Mouse (Mus musculus) forebrain, embryonic 13.5 days (tissue): ENCODE measurements around the gene Dcaf15. TPM values are rescaled to one million over a fixed set of nuclear protein-coding genes. Genes with fewer than 3 reads are reported as not detected.
A peak's percentile ranks its signal among the peaks of the same experiment; 100 is the strongest.

Source experiments
- ATAC-seq: fragments of 200-750 bp; cut with Nextera tagmentation; 2 replicates; pipeline ENCODE4 v1.8.0; 2017
- H3K27ac ChIP-seq: fragments of 300-500 bp; sonication (generic); 2 replicates; pipeline ENCODE4 v1.5.1; 2015; ENCODE audit warnings: inconsistent platforms, mild to moderate bottlenecking, moderate library complexity
- H3K27me3 ChIP-seq: fragments of 300-500 bp; sonication (generic); 2 replicates; pipeline ENCODE4 v1.6.1; 2015; ENCODE audit warnings: mild to moderate bottlenecking, inconsistent platforms
- H3K36me3 ChIP-seq: fragments of 300-500 bp; sonication (generic); 2 replicates; pipeline ENCODE4 v1.6.1; 2015; ENCODE audit warnings: mild to moderate bottlenecking, inconsistent platforms; ENCODE audit not compliant: poor library complexity, severe bottlenecking
- H3K4me1 ChIP-seq: fragments of 300-500 bp; sonication (generic); 2 replicates; pipeline ENCODE4 v1.6.1; 2015; ENCODE audit warnings: inconsistent platforms
- H3K4me2 ChIP-seq: fragments of 300-500 bp; sonication (generic); 2 replicates; pipeline ENCODE4 v1.6.1; 2015; ENCODE audit warnings: inconsistent platforms, mild to moderate bottlenecking, moderate library complexity
- H3K4me3 ChIP-seq: fragments of 300-500 bp; sonication (generic); 2 replicates; pipeline ENCODE4 v1.5.1; 2015; ENCODE audit warnings: mild to moderate bottlenecking, inconsistent platforms
- H3K9ac ChIP-seq: fragments of 300-500 bp; sonication (generic); 2 replicates; pipeline ENCODE4 v1.6.1; 2015; ENCODE audit warnings: mild to moderate bottlenecking, inconsistent platforms
- H3K9me3 ChIP-seq: fragments of 300-500 bp; sonication (generic); replicated peaks from 2 replicates; pipeline ENCODE4 v1.6.1; 2016; ENCODE audit warnings: inconsistent platforms
- WGBS: fragments of 180-500 bp; shearing (Covaris S2); methylation state at CpG from one replicate; pipeline ENCODE4 v1.1.7; 2015; 5-methylcytosine and 5-hydroxymethylcytosine counted together
- polyA plus RNA-seq: library from polyadenylated mRNA; unstranded; fragments of >200 nt; fragmentation: Nextera tagmentation; extraction: Ambion mirVana; gene quantifications from 2 replicates; pipeline ENCODE4 v1.2.1, GENCODE M21; 2015

Gene Dcaf15
- polyA plus RNA-seq, 1 experiment from 2014 or later: 17.0 TPM

DNA sequence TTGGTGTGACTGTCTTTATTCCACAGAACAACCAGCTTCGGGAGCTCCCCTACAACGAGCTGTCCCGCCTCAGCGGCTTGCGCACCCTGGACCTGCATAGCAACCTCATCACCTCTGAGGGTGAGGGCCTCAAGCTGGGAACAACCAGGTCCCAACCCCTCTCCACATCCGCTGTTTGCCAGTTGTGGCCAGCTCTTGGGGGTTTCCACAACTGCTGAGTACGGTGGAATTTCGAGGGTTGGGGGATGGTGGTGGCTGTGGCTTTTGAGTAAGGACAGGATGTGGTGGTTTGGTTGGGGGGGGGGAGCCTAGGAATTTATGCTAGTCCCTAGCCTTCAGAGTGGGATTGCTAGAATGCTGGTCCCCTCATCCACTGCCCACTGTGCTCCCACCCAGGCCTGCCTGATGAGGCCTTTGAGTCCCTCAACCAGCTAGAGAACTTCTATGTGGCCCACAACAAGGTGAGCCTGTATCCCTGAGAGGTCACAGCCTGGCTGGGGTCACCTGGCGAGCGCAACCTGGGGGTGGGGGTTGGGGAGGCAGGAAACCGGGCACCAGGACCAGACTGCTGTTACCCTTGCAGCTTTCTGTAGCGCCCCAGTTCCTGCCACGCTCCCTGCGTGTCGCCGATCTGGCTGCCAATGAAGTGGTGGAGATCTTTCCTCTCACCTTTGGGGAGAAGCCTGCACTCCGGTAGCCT is 22.8 kb upstream of the Dcaf15 start:
- Histone ChIP-seq H3K4me3 (no peak overlapping the region), H3K36me3 (peaks cover 10% of the 10 kb centered on the region), H3K27ac (no peak overlapping the region), H3K9ac (no peak overlapping the region), H3K4me1 (peaks cover 5% of the 10 kb centered on the region; the same call in 1 of the 2 replicates), H3K9me3 (no peaks in the 10 kb centered on the region), H3K4me2 (no peak overlapping the region), H3K27me3 (no peaks in the 10 kb centered on the region)
- ATAC-seq: no peak
- 71% methylated on average over 17 of the region's 17 CpGs for WGBS

DNA sequence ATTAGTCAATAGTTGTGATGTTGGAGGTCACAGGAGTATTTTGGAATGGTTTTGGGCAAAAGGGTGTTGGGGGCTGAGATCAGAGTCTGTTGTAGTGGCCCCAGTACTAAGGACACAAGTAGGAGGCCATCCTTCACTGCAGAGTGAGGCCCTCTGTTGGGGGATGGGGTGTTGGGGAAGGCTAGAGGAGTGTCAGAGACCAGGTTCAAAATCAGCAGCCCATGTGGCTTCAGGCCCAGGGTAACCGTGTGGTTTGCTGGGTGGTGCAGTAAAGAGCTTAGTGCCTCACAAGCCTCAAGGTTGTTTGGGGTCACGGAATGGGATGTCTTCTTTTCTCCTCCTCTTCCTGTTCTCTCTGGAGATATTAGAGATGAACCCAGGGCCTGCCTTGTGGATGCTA is 22.2 kb upstream of the Dcaf15 start:
- H3K27ac ChIP-seq: no peak overlapping the region
- no peak overlapping the region for H3K4me3 ChIP-seq
- ATAC-seq: no peak
- WGBS: 67% methylated on average over 2 of the region's 2 CpGs
- peaks cover 5% of the 10 kb centered on the region; the same call in 1 of the 2 replicates for H3K4me1 ChIP-seq
- H3K4me2 ChIP-seq: no peak overlapping the region
- H3K27me3 ChIP-seq: no peaks in the 10 kb centered on the region
- peaks cover 4% of the 10 kb centered on the region for H3K36me3 ChIP-seq
- H3K9me3 ChIP-seq: no peaks in the 10 kb centered on the region
- no peak overlapping the region for H3K9ac ChIP-seq

DNA sequence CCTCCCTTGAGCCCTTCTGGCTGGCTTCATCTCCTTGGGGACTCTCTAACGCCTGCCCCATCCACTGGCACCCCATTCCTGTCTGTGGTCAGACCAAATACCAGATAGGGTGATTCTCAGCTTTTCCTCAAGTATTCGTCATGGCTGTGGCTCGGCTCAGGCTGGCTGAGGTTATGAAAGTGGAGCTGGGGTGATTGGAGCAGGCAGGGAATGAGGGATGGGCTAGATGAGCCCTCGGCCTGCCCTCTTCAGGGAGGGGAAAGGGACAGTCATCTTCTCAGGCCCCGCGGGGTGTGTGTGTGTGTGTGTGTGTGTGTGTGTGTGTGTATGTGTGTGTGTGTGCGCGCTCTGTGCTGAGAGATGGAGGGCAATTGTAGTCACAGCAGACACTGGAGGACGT is 21.1 kb upstream of the Dcaf15 start, which contains the start of gene Podnl1:
Gene Podnl1 (plus strand): TSS at position 334 of the 400 bp plus-strand sequence.
- no peak for ATAC-seq
- H3K9ac ChIP-seq: no peak within 1 kb of the TSS

DNA sequence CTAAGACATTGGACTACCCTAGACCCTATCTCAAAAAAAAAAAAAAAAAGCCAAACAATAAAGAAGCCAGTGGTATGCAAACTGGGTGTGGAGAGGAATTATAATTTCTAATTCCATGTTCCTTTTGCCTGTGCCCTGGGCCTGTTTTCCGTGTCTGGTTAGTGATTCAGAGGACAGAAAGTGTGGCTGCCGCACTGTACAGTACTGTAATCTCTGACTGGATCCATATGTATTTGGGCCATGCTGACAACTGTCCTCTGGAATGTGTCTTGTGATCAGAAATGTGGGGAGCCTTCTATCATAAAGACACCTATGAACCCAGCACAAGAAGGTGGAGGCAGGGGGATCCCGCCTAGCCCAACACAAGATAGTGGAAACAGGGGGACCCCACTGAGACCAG is 17.6 kb upstream of the Dcaf15 start:
- Histone ChIP-seq H3K4me2 (no peak overlapping the region), H3K27ac (no peak overlapping the region), H3K36me3 (no peaks in the 10 kb centered on the region), H3K4me3 (no peak overlapping the region), H3K27me3 (no peaks in the 10 kb centered on the region), H3K9me3 (0 out of 2 replicates have a peak, but pooled peaks cover 6% of the 10 kb centered on the region), H3K9ac (no peak overlapping the region), H3K4me1 (no peaks in the 10 kb centered on the region)
- WGBS: 91% methylated on average over 3 of the region's 3 CpGs
- no peak for ATAC-seq

More for the DNA sequence above, 21.1 kb upstream of the Dcaf15 start, which contains the start of gene Podnl1:
- no peaks in the 10 kb centered on the region for H3K36me3 ChIP-seq
- no peak within 1 kb of the TSS for H3K4me3 ChIP-seq
- no peak within 1 kb of the TSS for H3K27ac ChIP-seq
- H3K9me3 ChIP-seq: no peaks in the 10 kb centered on the region
- no peaks in the 10 kb centered on the region for H3K27me3 ChIP-seq
- H3K4me1 ChIP-seq: peaks cover 3% of the 10 kb centered on the region; the same call in 1 of the 2 replicates
- no peak within 1 kb of the TSS for H3K4me2 ChIP-seq
- 63% methylated on average over 9 of the region's 9 CpGs for WGBS

DNA sequence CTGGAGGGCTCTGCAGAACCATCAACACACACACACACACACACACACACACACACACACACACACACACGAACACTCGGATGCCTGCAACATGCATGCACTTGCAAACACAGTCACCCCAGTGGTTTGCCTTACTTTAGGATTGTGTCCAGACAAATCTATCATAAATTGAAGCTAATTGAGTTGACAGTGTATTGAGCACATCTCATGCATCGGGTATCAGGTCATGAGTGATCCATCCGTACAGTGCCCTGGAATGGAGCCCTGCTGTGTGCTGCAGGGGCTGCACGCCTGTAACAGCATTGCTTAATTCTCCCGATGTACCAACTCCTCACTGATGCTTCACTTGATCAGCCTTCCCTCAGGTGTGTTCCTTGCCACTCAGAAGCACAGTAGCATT is 11.1 kb upstream of the Dcaf15 start:
- Histone ChIP-seq H3K4me3 (no peak overlapping the region), H3K36me3 (no peaks in the 10 kb centered on the region), H3K27ac (no peak overlapping the region), H3K4me1 (no peaks in the 10 kb centered on the region), H3K9ac (no peak overlapping the region), H3K9me3 (0 out of 2 replicates have a peak, but pooled peaks cover 6% of the 10 kb centered on the region), H3K4me2 (no peak overlapping the region), H3K27me3 (no peaks in the 10 kb centered on the region)
- WGBS: 89% methylated on average over 6 of the region's 6 CpGs
- no peak for ATAC-seq

DNA sequence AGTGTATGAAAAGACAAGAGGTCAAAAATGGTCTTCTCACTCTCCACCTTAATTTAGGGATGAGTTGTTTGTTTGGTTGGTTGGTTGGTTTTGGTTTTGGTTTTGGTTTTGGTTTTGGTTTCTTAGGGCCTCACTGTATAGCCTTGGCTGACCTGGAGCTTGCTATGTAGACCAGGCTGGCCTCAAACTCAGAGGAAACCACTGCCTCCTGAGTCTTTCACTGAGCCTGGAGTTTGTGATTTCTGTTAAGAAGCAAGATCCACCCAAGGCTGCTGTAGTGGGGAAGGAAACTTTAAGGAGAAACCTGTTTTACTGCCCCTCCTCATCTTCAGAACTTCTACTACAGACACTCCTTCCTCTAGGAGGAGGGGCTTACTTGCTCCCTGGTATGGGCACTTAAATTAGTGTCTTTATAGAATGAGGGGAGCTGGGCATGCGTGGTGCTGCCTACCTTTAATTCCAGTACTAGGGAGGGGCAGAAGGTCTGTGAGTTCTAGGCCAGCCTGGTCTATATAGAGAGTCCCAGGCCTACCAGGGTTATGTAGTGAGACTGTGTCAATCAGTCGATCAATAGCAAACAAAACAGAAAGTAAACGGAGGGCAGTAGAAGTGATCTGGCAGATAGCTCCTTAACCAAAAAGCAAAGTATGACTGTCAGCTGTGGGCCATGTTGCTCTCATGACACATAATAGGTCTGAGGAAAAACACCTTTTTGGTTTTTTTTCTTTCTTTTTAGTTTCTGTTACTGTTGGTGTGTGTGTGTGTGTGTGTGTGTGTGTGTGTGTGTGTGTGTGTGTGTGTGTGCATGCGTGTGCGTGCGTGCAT is 1.9 kb upstream of the Dcaf15 start:
- Histone ChIP-seq H3K27me3 (no peaks in the 10 kb centered on the region), H3K4me3 (no peak overlapping the region)
- WGBS: 96% methylated on average over 5 of the region's 6 CpGs

DNA sequence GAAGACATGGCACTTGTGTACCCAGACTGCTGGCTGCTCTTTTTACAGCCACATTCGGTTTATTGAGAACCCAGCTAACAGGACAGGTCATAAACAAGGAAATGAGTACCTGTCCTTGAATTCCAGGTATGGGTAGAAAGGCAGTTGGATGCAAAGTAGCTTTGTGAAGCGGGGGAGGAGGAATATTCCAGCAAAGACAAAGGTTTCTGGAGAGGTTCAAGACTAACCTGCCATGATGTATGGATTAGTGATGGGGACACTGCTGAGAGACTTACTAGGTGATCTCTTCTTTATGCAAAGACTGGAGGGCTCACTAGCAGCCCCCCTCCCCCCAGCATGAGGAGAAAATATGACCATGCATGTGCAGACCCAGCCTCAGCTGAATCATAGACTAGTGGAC is 1.1 kb upstream of the Dcaf15 start:
- Histone ChIP-seq H3K36me3 (peaks cover 19% of the 10 kb centered on the region), H3K4me1 (peaks cover 25% of the 10 kb centered on the region), H3K27me3 (no peaks in the 10 kb centered on the region), H3K4me2 (no peak overlapping the region), H3K9me3 (0 out of 2 replicates have a peak, but pooled peaks cover 3% of the 10 kb centered on the region), H3K9ac (no peak overlapping the region), H3K27ac (no peak overlapping the region), H3K4me3 (no peak overlapping the region)
- 90% methylated on average over 2 of the region's 2 CpGs for WGBS
- no peak for ATAC-seq

More for the DNA sequence above, 1.9 kb upstream of the Dcaf15 start:
- H3K9ac ChIP-seq: no peak overlapping the region
- no peak for ATAC-seq
- H3K4me1 ChIP-seq: peaks cover 23% of the 10 kb centered on the region
- H3K36me3 ChIP-seq: peaks cover 12% of the 10 kb centered on the region
- H3K4me2 ChIP-seq: no peak overlapping the region
- H3K27ac ChIP-seq: no peak overlapping the region
- H3K9me3 ChIP-seq: 0 out of 2 replicates have a peak, but pooled peaks cover 3% of the 10 kb centered on the region

GRCm38 (mm10) chr8:84104221-84104620 is 347 bp downstream of the Dcaf15 start:
- H3K9ac ChIP-seq: peak overlapping the region; percentile 80
- H3K36me3 ChIP-seq: peaks cover 33% of the 10 kb centered on the region
- H3K27me3 ChIP-seq: no peaks in the 10 kb centered on the region
- peak; percentile 77 for ATAC-seq
- WGBS: under 1% methylated on average over 14 of the region's 29 CpGs
- H3K27ac ChIP-seq: peak overlapping the region; percentile 92
- 0 out of 2 replicates have a peak, but pooled peaks cover 3% of the 10 kb centered on the region for H3K9me3 ChIP-seq
- peak overlapping the region; percentile 82 for H3K4me2 ChIP-seq
- H3K4me3 ChIP-seq: peak overlapping the region; percentile 68
- H3K4me1 ChIP-seq: peaks cover 25% of the 10 kb centered on the region

GRCm38 (mm10) chr8:84103601-84104000 is 967 bp downstream of the Dcaf15 start:
- H3K4me1 ChIP-seq: peaks cover 25% of the 10 kb centered on the region
- peaks cover 39% of the 10 kb centered on the region for H3K36me3 ChIP-seq
- H3K9me3 ChIP-seq: 0 out of 2 replicates have a peak, but pooled peaks cover 3% of the 10 kb centered on the region
- H3K4me3 ChIP-seq: peak overlapping the region; percentile 68
- H3K27me3 ChIP-seq: no peaks in the 10 kb centered on the region
- peak overlapping the region; percentile 92 for H3K27ac ChIP-seq
- WGBS: 43% methylated on average over 3 of the region's 3 CpGs
- ATAC-seq: no peak
- peak overlapping the region; percentile 82 for H3K4me2 ChIP-seq
- peak overlapping the region; percentile 80 for H3K9ac ChIP-seq

DNA sequence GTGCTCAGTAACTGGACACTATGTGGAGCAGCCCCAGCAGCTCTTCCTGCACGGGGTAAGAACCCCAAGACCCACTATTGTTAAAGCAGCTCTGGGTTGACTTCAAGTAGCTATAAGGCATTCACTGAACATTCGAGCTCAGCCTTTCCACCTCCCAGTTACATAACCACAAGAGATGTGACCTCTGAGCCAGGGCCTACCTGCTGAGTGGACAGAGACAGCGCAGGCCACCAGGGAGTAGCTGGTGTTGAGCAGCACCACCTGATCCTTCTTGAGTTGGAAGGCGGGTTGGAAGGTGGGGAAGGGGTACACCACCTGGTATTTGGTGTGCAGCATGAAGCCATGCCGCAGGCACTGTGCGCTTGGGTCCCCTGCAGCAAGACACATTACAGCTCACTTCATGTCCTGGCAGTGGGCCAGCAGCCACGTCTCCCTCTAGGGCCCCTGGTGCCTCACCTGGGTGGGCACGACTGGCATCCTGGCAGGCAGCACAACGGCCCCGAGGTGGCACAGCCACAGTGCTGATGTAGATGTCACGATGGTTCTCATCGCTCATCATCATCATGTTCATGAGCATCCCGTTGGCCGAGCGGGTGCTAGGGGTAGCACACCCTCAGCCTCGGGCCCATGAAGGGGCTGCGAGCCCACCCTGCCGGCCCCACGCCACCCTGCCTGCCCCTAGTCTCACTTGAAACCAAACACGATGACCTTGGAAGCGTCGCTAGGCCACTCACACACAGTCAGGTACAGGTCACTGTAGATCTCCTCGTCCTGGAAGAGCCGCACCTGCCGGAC is 2.9 kb downstream of the Dcaf15 start:
- no peak for ATAC-seq
- Histone ChIP-seq H3K9me3 (no peaks in the 10 kb centered on the region), H3K4me1 (peaks cover 25% of the 10 kb centered on the region), H3K9ac (0 out of 2 replicates have a peak overlapping the region, but pooled peaks have one; percentile 16), H3K36me3 (peaks cover 59% of the 10 kb centered on the region), H3K4me3 (no peak overlapping the region), H3K4me2 (no peak overlapping the region), H3K27ac (no peak overlapping the region), H3K27me3 (no peaks in the 10 kb centered on the region)
- 92% methylated on average over 25 of the region's 25 CpGs for WGBS

- no peak overlapping the region for H3K4me2 ChIP-seq
- no peak overlapping the region for H3K4me3 ChIP-seq
- 90% methylated on average over 7 of the region's 7 CpGs for WGBS
- no peak for ATAC-seq
- no peaks in the 10 kb centered on the region for H3K27me3 ChIP-seq
- H3K9ac ChIP-seq: no peak overlapping the region
- H3K9me3 ChIP-seq: no peaks in the 10 kb centered on the region
- H3K4me1 ChIP-seq: peaks cover 18% of the 10 kb centered on the region
- H3K36me3 ChIP-seq: peaks cover 91% of the 10 kb centered on the region
- H3K27ac ChIP-seq: no peak overlapping the region
These were observed 6.2 kb downstream of the Dcaf15 start for GRCm38 (mm10) chr8:84098376-84098775.
